Mouse (Mus musculus) CD8-positive naive resting alpha-beta T cell, adult 2 months (primary cell): ENCODE measurements around the gene Hras.
A peak's percentile ranks its signal among the peaks of the same experiment; 100 is the strongest.

Experiments used
- DNase-seq, 2 experiments: peaks; one replicate each; pipeline ENCODE4 v3.0.0; 2022; ENCODE audit warnings: low read depth in 2 of 2, low spot score in 2 of 2

Gene Hras

GRCm38 (mm10) chr7:141214310-141214709 lies 20.5 kb upstream of the Hras start:
- DNase-seq: no peak

GRCm38 (mm10) chr7:141213605-141214235 lies 19.9 kb upstream of the Hras start, which contains the start of gene Lmntd2:
TSS of gene Lmntd2 (minus strand) at chr7:141214080.
- DNase-seq: no peak

- no peak for DNase-seq
These were observed 19.3 kb upstream of the Hras start for GRCm38 (mm10) chr7:141213133-141213532.

- DNase-seq: no peak
These were observed 16.9 kb upstream of the Hras start for GRCm38 (mm10) chr7:141210606-141211131.

- no peak for DNase-seq
These were observed 16.3 kb upstream of the Hras start for GRCm38 (mm10) chr7:141210137-141210536.

- DNase-seq: no peak
These were observed 15.7 kb upstream of the Hras start for GRCm38 (mm10) chr7:141209526-141209925.

- DNase-seq: no peak
These were observed 12.6 kb upstream of the Hras start for GRCm38 (mm10) chr7:141206182-141206937.

- no peak for DNase-seq
These were observed 11.7 kb upstream of the Hras start for GRCm38 (mm10) chr7:141205504-141205903.

GRCm38 (mm10) chr7:141204546-141204945 lies 10.7 kb upstream of the Hras start:
- no peak for DNase-seq

GRCm38 (mm10) chr7:141198121-141198520 lies 4.3 kb upstream of the Hras start:
- DNase-seq: no peak

GRCm38 (mm10) chr7:141196619-141197282 lies 2.9 kb upstream of the Hras start:
- no peak for DNase-seq

GRCm38 (mm10) chr7:141195754-141196153 lies 1.9 kb upstream of the Hras start:
- no peak for DNase-seq

GRCm38 (mm10) chr7:141194830-141195229 lies 1.0 kb upstream of the Hras start:
- DNase-seq: peak; percentile 75 to 89

GRCm38 (mm10) chr7:141194409-141194808 lies 604 bp upstream of the Hras start:
- DNase-seq: no peak

GRCm38 (mm10) chr7:141193348-141193856 lies 403 bp downstream of the Hras start:
- DNase-seq: no peak

- DNase-seq: no peak
These were observed 943 bp downstream of the Hras start for GRCm38 (mm10) chr7:141192776-141193347.

GRCm38 (mm10) chr7:141191796-141192685 lies 1.8 kb downstream of the Hras start:
- DNase-seq: no peak

- DNase-seq: no peak
These were observed 2.8 kb downstream of the Hras start for GRCm38 (mm10) chr7:141191036-141191435.

GRCm38 (mm10) chr7:141190220-141190619 lies 3.6 kb downstream of the Hras start:
- DNase-seq: no peak

- DNase-seq: no peak
These were observed 5.1 kb downstream of the Hras start for GRCm38 (mm10) chr7:141188733-141189132.
